Comparison of ENCODE assay signal across 22 mouse cellular contexts in the genomic region with DNA sequence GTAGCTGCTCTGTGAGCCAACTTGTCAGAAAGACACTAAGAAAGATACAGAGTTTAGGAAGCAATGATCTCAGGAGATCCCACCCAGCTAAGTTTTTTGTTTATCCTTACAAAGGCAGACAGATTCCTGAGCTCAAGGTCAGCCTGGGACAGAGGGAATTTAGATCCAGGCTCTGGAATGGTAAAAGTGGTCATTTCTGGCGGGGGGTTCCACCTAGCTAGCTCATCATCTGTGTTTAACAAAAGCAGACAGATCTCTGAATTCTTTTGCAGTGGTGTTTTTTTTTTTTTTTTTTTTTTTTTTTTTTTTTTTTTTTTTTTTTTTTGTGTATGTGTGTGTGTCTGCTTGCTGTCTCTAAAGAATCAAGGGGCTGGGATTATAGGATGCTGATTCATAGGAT. TPM values are rescaled to one million over a fixed set of nuclear protein-coding genes. Genes with fewer than 3 reads are reported as not detected.
"Had no signal": no experiment of that assay in that cellular context is flagged by ENCODE, and none has a peak within 500 bp of the region (broad histone marks: within the 10 kb centered on the region; RNA-seq: fewer than 3 reads in every experiment).

No protein-coding gene starts in this region.

- H3K36me3 ChIP-seq: midbrain, embryonic 15.5 days; neural tube, embryonic 12.5 days had no signal

- H3K9ac ChIP-seq: lung, embryonic 14.5 days; midbrain, embryonic 13.5 days; midbrain, embryonic 15.5 days; neural tube, embryonic 12.5 days had no signal

- H3K4me1 ChIP-seq: midbrain, embryonic 13.5 days; neural tube, embryonic 12.5 days had no signal

- ATAC-seq: midbrain, embryonic 13.5 days; midbrain, embryonic 15.5 days had no signal

- H3K4me3 ChIP-seq: megakaryocyte, embryonic 14.5 days; midbrain, embryonic 13.5 days; midbrain, embryonic 15.5 days; neural tube, embryonic 12.5 days had no signal

- H3K9me3 ChIP-seq: midbrain, embryonic 13.5 days; midbrain, embryonic 15.5 days; neural tube, embryonic 12.5 days had no signal

- H3K27ac ChIP-seq: macrophage; midbrain, embryonic 13.5 days; midbrain, embryonic 15.5 days; neural tube, embryonic 12.5 days had no signal

- DNase-seq: lung, adult 18-20 months; lung, postnatal 10 days; lung, postnatal 36 days; right cerebral cortex, postnatal 14 days; thymus, adult 2 months; thymus, postnatal 25 days; thymus, postnatal 4 days had no signal

RNA-seq across cellular contexts. Expression of gene Pom121l2, which starts 11.7 kb away (rescaled TPM):
- total RNA-seq: monocyte, adult 5-6 weeks; neutrophil, adult 5-6 weeks had no signal
- polyA plus RNA-seq: liver, embryonic 16.5 days; macrophage; midbrain, embryonic 11.5 days; midbrain, embryonic 13.5 days; midbrain, embryonic 15.5 days; midbrain, postnatal 0 days; neural tube, embryonic 12.5 days; neural tube, embryonic 14.5 days; spleen, adult 2 months; stomach, embryonic 14.5 days; urinary bladder, adult 2 months had no signal

RNA-seq across cellular contexts. Expression of gene Zfp184, which starts 24.4 kb away (rescaled TPM):
- total RNA-seq: monocyte, adult 5-6 weeks had no signal

RNA-seq across cellular contexts. Expression of gene Prss16, which starts 40.3 kb away (rescaled TPM):
- total RNA-seq: monocyte, adult 5-6 weeks had no signal
- polyA plus RNA-seq: midbrain, embryonic 13.5 days; midbrain, embryonic 15.5 days; midbrain, postnatal 0 days; neural tube, embryonic 12.5 days; neural tube, embryonic 14.5 days had no signal
